Mouse (Mus musculus) right cerebral cortex, postnatal 10 days (tissue): ENCODE measurements around the gene Adora2b.
"Not testable (repeated sequence)": the region's sequence is repeated elsewhere in the genome, so short reads cannot be mapped to it uniquely, and the experiment has no call there.

Experiments
- DNase-seq, 2 experiments: peaks; one replicate each; pipeline ENCODE4 v3.0.0; 2021; ENCODE audit warnings: low spot score in 2 of 2

Adora2b gene

DNA sequence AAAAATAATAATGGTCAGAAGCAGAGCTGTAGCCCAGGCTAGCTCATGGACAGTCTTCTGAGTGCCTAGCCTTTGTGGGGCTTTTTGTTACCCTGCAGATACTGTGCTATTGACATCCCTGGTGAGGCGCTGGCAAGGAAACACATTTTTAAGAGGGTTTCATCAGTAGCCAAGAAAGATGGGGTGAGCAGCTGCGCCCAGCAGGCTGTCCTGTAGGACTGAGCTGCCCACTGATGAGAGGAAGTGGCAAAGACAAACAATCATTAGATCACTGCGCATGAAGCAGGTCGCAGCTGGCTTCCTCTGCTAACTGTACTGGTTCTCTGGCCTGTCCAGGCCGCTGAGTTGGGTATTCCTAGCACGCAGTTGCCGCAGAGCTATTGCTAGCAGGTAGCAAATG, 14.8 kb downstream of the Adora2b start:
- DNase-seq = peak; percentile 43 to 62

DNA sequence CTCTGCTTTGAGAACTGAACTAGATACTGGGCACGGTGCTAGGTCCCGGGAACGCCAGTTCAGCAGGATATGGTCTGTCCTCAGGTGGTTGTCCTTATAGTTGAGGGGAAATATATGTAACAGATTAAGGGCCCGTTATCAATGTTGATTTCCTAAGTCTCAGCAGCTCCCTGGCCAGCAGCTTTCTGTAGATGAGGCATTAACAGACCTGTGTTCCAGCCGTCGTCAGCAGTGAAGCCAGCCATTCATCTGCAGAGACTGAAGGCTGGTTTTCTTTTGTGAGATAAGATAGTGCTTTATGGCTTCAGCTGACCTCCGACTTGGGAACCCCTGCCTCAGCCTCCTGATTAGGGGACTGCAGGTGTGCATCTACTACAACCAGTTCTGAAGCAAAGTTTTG, 15.2 kb downstream of the Adora2b start:
- no peak for DNase-seq

DNA sequence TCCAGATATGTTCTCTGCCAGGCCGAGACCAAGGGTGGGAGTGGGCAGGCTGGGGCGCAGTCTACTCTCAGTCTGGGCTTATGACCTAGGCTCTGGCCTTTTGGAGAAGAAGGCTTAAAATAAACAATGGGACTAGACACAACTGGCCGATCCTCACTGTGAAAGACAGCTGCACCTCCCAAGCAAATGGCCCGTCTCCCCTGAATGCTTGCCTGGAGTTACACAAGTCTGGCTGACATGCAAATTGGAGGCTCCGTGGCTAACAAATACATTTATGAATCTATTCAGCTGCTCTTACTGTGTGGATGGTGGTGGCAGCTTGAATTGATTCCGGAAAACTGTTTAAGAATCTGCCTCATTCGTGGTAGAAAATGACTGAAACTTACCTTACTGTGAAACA, 16.9 kb downstream of the Adora2b start:
- DNase-seq = no peak

DNA sequence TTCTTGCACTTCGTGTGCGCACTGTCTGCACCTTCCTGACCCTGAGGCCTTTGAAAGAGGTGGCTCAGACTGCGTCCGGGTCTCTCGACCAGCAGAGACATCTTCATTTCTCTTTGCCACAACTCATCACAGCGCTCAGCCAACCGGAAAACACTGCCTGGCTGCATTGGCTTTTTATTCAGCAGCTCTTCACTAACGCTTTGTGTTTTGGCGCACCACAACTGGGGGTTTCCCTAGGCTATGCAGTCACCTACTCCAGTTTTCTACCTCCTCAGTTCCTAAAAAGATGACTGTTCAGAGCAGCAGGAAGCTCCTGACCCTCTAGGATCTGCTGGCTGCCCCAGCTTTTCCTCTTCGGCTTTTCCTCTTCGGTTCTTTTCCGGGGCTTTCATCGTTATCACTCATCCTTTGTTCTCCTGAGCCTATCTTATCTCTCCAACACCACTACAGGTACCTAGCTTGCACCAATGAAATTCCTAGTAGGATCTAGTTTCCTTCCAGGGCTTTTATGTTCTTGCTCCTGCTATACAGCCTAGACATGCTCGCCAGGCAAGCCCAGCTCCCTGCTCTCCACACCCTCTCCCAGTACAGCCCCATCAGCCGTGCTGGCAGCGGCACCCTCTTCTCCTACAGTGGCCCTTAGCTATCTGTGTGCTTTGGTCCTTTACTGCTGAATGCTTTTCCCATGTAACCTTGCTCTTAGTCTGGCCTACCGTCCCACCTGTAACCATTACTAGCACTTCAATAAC, 17.9 kb downstream of the Adora2b start:
- DNase-seq = no peak

DNA sequence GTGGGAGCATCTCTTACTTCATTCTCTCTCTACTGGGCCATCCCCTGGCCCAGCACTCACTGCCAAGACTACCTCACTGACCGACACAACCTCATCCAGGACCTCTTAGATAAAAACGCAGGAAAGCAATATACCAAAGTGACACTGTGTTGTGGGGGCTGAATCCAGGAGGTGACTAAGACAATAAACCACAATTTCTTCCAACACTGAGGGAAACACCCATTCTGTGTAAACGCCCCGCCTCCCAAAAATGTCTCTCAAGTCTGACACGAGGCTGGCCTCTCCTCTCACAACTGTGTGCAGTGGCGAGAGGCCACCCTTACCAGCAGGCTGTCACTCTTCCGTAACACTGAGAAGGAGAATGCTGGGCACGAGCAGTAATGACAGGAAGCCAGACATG, 19.6 kb downstream of the Adora2b start:
- no peak for DNase-seq

DNA sequence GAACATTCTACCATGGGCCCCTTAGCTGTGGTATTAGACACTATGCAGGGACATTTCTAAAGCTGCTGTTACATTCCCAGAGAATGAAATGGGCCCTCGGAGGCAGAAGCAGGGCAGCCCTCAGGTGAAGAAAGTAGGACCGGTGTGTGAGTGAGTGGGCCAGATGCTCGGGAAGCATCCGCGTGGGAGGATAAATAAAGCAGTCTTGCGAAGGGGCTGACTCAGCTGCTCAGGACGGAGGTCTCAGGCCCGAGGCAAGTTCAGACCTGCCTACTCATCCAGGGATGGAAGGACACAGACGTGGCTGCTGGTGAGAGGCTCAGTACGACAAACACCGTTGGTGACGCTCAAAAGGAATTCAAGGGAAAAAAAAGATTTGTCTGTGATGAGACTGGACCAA, 20.3 kb downstream of the Adora2b start:
- DNase-seq = no peak

DNA sequence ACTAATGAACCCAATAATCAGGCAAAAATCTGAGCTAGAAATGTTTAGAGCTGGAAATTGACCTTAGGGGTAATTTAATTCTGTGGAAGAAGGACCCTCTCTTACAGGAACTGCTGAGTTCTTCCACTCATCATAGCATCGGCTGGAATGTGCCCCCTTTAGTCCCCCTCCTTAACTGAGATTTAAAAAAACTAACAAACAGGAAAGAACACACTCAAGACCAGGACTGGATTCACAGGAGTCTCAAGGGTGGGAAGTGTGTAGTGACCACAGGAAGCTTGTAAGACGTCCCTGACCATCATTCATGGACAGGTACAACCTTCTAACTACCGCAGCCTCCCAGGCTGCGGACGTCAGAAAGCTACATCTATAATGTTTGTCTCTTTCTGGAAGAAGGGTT, 22.1 kb downstream of the Adora2b start:
- DNase-seq = no peak

DNA sequence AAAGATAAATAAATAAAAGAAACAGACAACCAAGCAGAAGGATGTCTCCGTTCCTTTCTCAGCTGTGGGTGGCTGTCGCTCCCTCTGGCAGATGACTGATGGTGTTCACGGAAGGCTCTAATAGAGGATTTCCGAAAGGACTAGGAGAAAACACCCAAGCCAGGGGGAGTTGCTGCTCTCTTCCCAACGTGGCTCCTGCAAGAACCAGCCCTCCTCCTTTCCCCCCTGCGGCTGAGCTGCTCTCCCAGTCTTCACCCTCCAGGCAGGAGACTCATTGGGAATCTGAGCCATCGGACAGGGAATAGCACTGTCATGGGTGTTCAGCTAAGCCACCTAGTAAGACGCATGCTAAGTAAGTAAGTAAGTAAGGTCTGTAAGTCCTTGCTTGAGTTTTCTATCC, 28.3 kb downstream of the Adora2b start:
- no peak for DNase-seq

DNA sequence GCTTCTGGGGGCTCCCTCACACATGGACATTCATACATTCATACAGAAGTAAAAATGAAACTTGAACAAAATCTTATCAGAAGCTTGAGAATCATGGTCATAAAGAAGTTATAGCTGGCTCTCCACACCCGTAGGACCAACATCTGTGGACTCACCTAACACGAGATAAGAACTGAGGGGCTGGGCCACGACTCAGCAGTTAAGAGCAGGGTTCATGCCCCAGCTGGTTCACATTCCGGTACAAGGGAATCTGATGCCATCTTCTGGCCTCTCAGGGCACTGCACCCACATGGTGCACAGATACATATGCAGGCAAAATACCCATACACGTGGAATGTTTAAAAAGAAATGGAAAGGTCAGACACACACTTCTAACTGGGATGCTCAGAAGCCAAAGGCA, 29.2 kb downstream of the Adora2b start:
- DNase-seq = peak; percentile 63 to 76

DNA sequence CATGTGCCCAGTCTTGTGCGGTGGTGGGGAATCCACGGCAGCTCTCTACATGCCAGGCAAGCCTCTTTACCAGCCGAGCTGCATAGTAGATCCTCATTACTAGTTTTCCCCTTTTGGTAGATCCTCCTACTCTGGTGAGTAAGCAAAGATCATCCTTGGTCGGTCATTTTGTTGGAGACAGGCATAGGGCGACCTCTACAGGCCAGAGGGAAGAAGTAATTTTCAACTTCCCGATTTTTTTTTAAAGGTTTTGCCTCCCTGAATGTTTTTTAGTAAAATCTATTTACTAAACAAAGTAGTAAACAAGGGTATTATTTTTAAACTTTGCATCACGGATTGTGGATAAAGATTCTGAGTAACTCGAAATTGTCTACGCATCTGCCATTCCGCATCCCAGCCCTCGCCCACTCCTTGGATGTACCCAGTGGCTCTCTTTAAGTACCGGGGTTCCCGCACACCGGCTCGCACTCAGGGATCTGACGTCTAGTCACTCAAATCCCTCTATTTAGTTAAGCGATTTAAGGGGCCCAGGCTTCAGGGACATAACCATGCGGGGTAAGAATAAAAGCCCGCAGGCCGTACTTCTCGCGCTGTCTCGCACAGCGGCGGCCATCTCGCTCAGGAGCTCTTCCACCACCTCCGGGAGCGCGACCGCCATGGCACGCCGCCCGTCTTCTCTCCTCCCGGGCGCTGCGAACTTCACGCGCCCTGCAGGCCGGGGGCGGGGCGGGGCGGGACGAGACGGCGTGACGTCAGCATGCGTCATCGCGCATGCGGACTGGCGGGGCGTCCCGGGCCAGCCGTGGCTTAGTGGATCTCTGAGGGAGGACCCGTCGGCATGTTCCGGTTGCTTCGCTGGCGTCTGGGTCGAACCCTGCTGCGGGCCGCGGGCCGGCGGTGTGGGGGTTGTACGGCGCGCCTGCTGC, 32.2 kb downstream of the Adora2b start, which contains the start of the genes Zswim7 and Ttc19:
Gene Zswim7 (minus strand): TSS at position 701 of the 926 bp plus-strand sequence.
Gene Ttc19 (plus strand): TSS at position 799 of the 926 bp plus-strand sequence.
- DNase-seq = peak; percentile 94 to 95

DNA sequence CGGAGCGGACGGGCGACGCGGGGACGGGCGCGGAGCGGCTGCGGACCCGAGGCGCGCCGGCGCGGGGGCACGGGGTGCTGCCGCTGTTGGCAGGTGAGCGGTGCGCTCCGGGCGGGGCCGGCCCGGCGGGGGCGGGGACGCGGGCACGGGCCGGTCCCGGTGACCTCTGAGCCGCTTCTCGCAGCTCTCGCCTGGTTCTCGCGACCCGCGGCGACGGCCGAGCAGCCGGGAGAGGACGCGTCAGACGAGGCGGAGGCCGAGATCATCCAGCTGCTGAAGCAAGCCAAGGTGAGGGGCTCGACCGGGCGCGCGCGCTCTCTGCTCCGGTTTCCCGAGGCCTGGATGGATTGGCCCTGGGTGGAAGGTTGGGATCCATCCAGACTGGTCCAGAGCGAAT, 32.8 kb downstream of the Adora2b start:
- DNase-seq = peak; percentile 65 to 73

DNA sequence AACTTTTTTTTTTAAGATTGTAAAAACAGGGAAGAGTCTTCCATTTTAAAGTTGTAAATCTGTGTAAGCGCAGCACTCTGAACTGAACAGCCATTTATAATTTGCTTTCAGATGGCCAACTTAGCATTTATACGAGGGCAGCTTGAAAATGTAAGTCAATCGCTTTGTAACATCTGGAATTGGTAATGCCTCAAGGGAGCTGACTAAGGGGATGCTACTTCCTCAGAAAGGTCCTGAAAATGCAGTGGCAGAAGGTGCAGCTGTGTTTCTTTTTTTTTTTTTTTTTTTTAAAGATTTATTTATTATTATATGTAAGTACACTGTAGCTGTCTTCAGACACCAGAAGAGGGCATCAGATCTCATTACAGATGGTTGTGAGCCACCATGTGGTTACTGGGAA, 35.2 kb downstream of the Adora2b start:
- not testable (repeated sequence) for DNase-seq

DNA sequence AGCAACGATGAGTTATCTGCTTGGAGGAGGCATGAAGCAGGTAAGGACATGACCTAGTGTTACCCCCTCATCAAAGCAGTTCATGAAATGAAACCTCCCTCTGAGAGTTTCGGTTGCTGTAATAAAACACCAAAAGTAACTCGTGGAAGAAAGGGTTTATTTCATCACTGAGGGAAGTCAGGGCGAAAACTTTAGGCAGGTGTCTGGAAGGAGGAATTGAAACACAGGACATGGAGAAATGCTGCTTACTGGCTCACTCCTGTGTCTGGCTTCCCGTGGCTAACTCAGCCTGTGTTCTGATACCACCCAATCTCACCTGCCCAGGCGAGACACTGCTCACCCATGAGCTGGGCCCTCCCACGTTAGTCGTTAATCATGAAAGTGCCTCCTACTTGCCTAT, 36.2 kb downstream of the Adora2b start:
- DNase-seq = no peak

DNA sequence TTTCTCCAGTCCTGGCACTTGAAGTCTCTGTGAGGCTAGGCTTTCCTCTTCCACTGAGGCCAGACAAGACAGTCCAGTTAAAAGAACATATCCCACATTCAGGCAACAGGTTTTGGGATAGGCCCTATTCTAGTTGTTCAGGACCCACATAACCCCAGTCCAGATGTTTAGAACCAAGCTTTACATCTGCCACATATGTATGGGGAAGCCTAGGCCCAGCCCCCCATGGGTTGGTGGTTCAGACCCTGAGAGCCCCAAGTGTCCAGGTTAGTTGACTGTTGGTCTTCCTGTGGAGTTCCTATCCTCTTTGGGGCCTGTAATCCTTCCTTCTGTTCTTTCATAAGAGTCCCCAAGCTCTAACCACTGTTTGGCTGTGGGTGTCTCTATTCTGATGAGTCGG, 38.9 kb downstream of the Adora2b start:
- no peak for DNase-seq

DNA sequence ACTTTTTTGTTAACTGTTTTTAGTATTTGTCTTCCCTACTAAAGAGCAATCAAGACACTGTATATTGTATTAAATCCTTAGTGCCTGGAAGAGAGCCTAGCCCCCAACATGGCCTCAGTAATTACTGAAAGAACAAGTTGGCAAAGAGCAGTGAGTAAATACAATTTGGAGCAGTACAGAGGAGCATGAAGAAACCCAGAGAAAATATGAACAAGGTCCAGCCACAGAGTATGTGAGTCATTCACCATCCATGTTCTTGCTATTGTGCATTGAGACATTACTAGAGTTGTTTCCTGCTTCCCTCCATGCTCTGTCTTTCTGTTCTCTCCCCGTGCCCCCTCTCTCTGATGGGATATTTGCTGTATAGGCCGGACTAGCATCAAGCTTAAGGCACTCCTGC, 45.3 kb downstream of the Adora2b start:
- no peak for DNase-seq

DNA sequence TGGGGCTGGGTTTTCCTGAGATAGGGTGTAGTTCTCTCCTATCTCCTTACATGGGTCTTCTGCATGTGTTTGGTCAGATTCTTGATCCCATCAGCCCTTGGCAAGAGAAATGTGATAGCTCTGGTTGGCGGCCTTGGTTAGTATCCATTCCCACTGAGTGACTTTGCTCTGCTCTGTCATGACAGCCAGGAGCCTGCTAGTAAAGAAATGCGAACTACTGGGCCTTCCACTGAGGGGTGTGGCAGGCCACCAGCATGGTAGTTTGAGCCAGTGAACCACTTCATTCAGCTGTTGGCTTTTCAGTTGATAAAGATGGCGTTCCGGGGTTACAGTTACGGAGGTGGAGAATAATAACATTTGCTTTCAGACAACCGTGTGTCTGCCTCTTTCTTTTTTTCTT, 50.1 kb downstream of the Adora2b start:
- DNase-seq = no peak

DNA sequence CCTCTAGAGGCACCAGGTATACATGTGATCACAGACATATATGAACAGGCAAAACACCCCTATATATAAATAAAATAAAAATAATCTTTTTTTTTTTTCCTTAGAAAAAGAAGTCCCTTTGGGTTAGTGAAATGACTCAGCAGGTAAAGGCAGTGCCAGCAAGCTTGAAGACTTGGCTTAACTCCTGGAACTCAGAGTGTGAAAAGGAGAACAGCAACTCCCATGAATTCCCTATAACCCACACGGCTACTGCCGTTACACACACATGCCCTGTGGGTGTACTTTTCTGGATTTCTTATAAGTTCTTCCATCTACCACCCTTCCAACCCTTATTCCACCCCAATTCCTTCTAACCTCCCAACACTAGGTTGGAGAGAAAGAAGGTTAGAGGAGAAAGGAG, 57.1 kb downstream of the Adora2b start:
- no peak for DNase-seq

DNA sequence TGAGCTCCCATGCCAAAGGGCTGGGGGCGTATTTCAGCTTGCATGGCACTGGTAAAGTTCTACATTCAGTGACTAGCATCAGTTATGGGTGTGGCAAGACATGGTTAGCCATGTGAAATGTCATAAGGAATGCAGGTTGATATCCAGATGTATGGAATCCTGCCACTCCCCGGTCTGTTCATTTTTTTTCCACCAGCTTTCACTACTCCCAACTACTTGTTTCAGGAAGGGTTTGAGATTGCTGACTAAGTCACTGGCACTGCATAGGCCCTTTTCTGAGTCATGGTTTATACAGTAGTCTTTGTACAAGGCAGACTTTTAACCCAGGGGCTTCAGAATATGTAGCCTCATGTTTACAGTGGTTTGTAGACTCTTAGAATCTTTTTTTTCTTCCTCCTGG, 60.5 kb downstream of the Adora2b start:
- no peak for DNase-seq

DNA sequence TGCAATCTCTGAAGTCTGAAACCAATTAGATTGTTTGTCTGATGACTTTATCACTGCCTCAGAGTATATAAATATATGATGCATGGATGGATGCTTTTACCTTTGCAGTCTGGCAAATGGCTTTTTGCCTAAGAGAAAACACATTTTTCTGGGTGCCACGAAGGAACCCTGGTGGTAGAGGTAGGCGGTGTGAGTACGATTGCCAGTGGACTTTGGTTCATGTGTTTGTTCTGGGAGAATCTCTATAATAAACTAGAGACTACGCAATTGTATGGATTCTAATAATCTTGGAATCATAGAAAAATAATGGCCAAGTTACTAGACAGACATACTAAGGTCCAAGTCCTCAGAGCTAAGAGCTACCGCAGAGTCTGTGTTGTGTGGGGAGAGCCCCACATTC, 66.2 kb downstream of the Adora2b start:
- no peak for DNase-seq
